Mouse (Mus musculus): Measurements from ENCODE around the gene Avil.

DNA sequence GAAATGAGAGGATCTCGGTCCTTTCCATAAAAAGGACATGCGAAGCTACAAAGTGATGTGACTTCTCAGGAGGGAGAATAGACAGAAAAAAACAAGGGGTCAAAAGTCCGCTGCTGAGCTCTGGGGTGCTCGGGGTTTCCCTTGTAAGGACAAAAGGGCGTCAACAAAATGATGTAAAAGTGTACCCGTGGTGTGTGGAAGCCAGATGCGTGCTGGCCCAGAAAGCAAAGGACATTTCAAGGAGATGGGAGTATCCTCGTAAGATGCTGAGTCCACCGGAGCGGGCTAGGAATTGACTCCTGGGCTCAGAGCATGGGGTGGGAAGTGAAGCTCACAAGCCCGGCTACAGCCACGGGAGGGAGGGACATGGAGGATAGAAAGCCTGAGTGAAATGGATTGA lies 37.1 kb downstream of the Avil start:
- TF ChIP-seq CTCF (IDR thresholded peaks at IDR 0.05) (no peak), EP300 (IDR thresholded peaks at IDR 0.05) (no peak)

Measured in lung, postnatal 0 days (tissue).